Mouse (Mus musculus): Measurements from ENCODE around the gene Lrrc8b.
A peak's percentile ranks its signal among the peaks of the same experiment; 100 is the strongest.

The Lrrc8b gene

GRCm38 (mm10) chr5:105483632-105484031 lies 68.1 kb downstream of the Lrrc8b start:
- no peak for DNase-seq (ENCODE audit: low spot score)

GRCm38 (mm10) chr5:105484247-105484646 lies 68.7 kb downstream of the Lrrc8b start:
- DNase-seq (ENCODE audit: low spot score) = no peak

- DNase-seq (ENCODE audit: low spot score) = no peak
These were observed 69.3 kb downstream of the Lrrc8b start for GRCm38 (mm10) chr5:105484891-105485290.

- no peak for DNase-seq (ENCODE audit: low spot score)
These were observed 74.6 kb downstream of the Lrrc8b start for GRCm38 (mm10) chr5:105490211-105490610.

- DNase-seq (ENCODE audit: low spot score) = no peak
These were observed 75.8 kb downstream of the Lrrc8b start for GRCm38 (mm10) chr5:105491389-105491788.

GRCm38 (mm10) chr5:105492367-105493246 lies 77.0 kb downstream of the Lrrc8b start:
- DNase-seq (ENCODE audit: low spot score) = no peak

- DNase-seq (ENCODE audit: low spot score) = no peak
These were observed 77.8 kb downstream of the Lrrc8b start for GRCm38 (mm10) chr5:105493377-105493776.

GRCm38 (mm10) chr5:105494246-105494917 lies 78.8 kb downstream of the Lrrc8b start:
- no peak for DNase-seq (ENCODE audit: low spot score)

GRCm38 (mm10) chr5:105494918-105495901 lies 79.6 kb downstream of the Lrrc8b start:
- peak; percentile 48 for DNase-seq (ENCODE audit: low spot score)

GRCm38 (mm10) chr5:105496133-105496532 lies 80.6 kb downstream of the Lrrc8b start:
- DNase-seq (ENCODE audit: low spot score) = no peak

GRCm38 (mm10) chr5:105496586-105496985 lies 81.0 kb downstream of the Lrrc8b start:
- DNase-seq (ENCODE audit: low spot score) = no peak

GRCm38 (mm10) chr5:105498429-105499000 lies 82.9 kb downstream of the Lrrc8b start:
- no peak for DNase-seq (ENCODE audit: low spot score)

- no peak for DNase-seq (ENCODE audit: low spot score)
These were observed 83.8 kb downstream of the Lrrc8b start for GRCm38 (mm10) chr5:105499396-105499795.

GRCm38 (mm10) chr5:105500132-105501121 lies 84.9 kb downstream of the Lrrc8b start:
- DNase-seq (ENCODE audit: low spot score) = no peak

- DNase-seq (ENCODE audit: low spot score) = no peak
These were observed 85.6 kb downstream of the Lrrc8b start for GRCm38 (mm10) chr5:105501136-105501535.

GRCm38 (mm10) chr5:105508813-105509212 lies 93.2 kb downstream of the Lrrc8b start:
- DNase-seq (ENCODE audit: low spot score) = no peak

GRCm38 (mm10) chr5:105512297-105512696 lies 96.7 kb downstream of the Lrrc8b start:
- DNase-seq (ENCODE audit: low spot score) = no peak

- DNase-seq (ENCODE audit: low spot score) = no peak
These were observed 100.0 kb downstream of the Lrrc8b start for GRCm38 (mm10) chr5:105515532-105515931.

GRCm38 (mm10) chr5:105516290-105516689 lies 100.7 kb downstream of the Lrrc8b start:
- DNase-seq (ENCODE audit: low spot score) = no peak

GRCm38 (mm10) chr5:105517992-105518625 lies 102.5 kb downstream of the Lrrc8b start:
- no peak for DNase-seq (ENCODE audit: low spot score)

Measured in ovary, postnatal 14 days (tissue).